Mouse (Mus musculus): Measurements from ENCODE around the gene L3mbtl3. TPM values are rescaled to one million over a fixed set of nuclear protein-coding genes. Genes with fewer than 3 reads are reported as not detected.

The L3mbtl3 gene
- 10 to 100 TPM; 16.8 to 18.2 TPM for total RNA-seq (2023)

GRCm38 (mm10) chr10:26375790-26376545 is at the start of gene L3mbtl3:
L3mbtl3 (minus strand) TSS chr10:26375971.

GRCm38 (mm10) chr10:26229488-26229887 is 146.3 kb downstream of the L3mbtl3 start, which contains the start of gene Samd3:
Samd3 (plus strand) TSS chr10:26229707.

Other genes with a start within 250 kb of the L3mbtl3 start
- gene Samd3, start 146.3 kb downstream of the L3mbtl3 start, total RNA-seq (2023): not detected